Mouse (Mus musculus) thymus, postnatal 4 days (tissue): ENCODE data around the gene Tcea3.

ENCODE experiments used
- DNase-seq: peaks from one replicate; pipeline ENCODE4 v3.0.0; 2021

Tcea3 gene

GRCm38 (mm10) chr4:136282621-136283480, 35.3 kb downstream of the Tcea3 start:
- no peak for DNase-seq

DNA sequence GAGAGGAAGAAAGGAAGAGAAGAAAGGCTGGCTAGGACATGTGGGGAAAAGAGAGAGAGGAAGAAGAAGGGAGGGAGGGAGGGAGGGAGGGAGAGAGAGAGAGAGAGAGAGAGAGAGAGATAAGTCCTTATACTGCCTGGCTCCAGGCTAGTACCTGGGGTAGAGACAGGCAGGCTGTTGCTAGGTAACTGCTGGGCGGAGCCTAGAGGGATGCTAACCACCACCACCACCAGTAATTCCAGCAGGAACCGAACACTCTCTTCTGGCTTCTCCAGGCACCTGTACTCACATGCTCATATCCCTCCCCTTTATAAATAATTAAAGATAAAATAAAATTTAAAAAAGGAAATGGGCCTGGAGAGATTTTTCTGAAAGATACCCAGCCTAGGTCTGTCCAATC, 36.3 kb downstream of the Tcea3 start:
- no peak for DNase-seq

DNA sequence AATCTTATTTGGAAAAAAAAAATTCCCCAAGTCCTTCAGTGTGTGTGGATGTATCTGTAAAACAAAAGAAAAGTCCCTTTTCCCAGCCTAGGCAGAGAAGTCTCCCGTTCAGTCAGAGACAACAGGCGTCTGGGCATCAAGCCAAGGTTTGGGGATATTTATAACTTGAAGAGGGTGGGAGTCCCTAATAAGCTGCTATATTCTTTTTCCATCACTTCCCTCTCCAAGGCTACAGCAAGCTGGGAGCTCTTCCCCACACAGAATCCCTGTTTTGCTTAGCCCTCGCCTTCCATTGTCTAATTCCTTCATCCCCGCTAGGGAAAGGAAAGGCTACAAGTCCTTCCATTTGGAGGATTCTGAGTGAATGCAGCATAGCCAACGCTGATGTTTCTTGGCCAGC, 36.9 kb downstream of the Tcea3 start, which contains the start of gene Zfp46:
Zfp46 (plus strand) TSS at position 229 of the 400 bp plus-strand sequence.
- no peak for DNase-seq

DNA sequence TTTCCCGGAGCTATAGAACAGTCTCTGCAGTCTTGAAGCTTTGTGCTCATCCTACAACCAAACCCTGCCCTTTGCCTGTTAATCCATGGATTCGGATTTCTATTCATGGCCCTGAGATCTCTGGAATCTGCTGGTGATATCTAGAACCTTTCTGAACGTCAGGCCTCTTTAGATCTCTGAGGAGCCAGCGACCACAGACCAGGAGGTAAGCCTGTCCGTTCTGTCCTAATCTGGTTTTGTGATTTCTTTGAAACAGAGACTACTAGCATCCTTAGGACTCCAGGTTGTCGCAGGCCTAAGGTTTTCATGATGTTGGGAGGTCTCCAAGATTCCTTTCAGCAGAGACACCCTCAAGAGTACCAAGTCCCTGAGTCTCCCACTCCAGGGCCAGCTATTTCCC, 37.4 kb downstream of the Tcea3 start:
- no peak for DNase-seq

DNA sequence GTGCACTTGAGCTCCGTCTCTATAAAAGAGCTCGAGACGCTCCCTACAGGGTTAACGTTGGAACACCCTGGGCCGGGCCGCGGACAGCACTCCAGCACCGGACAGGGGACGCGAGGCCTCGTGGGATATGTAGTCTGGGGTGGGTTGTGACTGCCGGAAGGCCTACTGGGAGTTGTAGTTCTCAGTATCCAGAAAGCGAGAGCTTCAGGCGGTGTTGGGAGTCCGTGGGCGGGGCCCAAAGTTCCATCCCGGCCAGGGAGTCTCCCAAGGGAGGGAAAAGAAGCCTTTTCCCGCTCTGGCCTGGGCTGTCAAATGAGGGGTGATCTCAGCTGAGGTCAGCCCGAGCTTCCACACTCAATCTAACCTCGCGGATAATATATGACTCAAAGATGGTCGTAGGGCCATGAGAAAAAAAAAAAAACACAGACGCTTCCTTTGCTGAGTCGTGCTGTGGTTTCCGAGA, 37.9 kb downstream of the Tcea3 start:
- DNase-seq: peak; percentile 87

DNA sequence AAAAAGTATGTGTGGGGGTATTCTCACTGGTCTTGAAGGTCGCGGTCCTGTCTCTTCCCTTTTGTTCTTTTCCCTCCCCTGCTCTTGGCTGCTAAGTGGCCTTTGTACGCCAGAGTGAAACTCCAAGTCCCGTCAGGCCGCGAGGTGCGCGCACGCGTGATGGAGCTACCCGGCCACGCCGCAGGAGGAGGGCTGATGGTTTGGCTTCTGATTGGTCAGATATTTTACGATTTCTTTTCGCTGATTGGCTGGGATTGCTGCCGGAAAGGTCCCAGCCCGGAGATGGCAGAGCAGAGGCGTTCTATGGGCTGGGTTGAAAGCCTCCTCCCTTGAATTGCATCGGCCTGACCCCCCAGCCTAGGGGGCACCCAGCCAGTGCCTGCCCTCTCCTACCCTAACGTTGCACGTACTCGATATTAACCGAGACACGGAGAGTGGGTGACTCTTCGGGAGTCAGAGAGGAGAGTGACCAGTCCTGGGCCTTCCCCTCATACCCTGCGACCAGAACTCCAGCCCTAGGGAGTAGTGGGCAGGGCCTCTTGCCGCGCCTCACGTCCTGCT, 38.4 kb downstream of the Tcea3 start:
- peak; percentile 96 for DNase-seq

- DNase-seq: no peak
Measured at GRCm38 (mm10) chr4:136289918-136290780, 42.6 kb downstream of the Tcea3 start.

DNA sequence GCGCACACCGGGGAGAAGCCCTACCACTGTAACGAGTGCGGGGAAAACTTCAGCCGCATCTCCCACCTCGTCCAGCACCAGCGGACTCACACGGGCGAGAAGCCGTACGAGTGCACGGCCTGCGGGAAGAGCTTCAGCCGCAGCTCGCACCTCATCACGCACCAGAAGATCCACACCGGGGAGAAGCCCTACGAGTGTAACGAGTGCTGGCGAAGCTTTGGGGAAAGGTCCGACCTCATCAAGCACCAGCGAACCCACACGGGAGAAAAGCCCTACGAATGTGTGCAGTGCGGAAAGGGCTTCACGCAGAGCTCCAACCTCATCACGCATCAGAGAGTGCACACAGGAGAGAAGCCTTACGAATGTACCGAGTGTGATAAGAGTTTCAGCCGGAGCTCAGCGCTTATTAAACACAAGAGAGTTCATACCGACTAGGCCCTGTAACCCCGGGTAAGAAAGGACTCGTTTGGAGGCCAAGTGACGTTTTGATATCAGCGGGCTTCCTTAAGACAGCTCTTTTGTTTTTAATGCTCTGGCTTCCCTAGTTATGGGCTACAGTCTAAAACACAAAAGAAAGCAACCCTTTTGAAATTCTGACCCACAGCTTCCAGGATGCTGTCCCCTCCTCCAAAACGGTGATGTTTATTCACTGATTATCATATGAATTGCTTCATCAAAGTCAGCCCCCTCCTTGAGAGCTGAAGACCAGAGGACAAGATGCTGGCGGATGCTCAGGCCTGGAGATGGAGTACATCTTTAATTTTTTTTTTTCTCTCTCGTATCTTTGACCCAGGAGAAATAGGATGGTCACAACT, 43.5 kb downstream of the Tcea3 start:
- no peak for DNase-seq

GRCm38 (mm10) chr4:136291692-136292091, 44.2 kb downstream of the Tcea3 start:
- DNase-seq: no peak

DNA sequence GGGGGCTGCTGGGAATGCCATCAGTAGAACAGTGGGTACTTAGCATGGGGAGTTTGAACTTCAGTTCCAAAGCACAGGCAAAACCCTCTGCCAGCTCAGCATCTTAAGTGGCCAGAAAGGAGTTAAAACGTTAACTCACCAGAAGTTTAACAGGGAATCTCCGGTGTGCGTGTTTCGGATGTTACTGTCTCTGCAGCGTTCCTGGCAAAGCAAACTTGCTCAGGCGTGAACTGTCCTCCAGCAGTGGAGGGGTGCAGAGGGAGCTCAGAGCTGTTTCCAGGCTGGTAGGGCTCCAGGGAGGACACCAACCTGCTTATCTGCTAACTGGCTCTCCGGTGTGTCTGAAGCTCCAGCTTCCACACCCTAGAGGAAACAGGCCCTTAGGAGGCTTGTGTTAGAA, 48.4 kb downstream of the Tcea3 start:
- no peak for DNase-seq

DNA sequence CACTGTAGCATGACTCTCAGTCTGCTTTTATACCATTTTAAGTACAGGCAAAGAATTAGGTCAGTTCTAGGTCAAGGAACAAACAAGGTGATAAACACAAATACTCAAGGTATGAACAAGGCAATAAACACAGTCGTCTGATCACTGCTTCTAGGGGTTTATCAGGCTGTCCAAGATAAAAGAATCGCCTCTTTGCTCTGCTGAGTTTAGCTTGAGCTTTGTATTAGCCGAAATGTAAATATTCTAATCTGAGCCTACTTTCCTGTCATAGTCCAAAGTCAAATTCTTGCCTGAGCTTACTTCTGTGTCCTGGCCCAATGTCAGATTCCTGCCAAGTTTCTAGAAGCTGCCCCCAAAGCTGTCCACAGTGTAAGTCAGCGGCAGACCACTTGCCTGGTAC, 54.9 kb downstream of the Tcea3 start:
- DNase-seq: no peak

DNA sequence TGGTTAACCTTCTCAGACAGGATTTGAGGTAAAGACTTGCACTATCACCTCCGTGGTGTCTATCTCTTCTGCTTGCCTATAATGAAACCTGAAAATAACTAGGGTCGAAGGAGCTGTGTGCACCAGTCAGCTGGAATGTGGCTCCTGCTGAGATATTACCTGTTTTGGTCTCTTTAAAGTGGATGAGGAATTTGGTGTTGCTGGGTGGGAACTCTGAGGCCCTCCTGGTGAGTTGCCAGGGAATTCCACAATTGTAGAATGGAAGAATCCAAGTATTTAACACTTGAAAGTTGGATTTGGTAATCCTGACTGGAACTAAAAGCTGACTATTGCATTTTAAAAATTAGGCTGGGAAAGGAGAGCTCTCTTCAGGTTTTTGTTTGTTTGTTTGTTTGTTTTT, 56.7 kb downstream of the Tcea3 start:
- DNase-seq: no peak

DNA sequence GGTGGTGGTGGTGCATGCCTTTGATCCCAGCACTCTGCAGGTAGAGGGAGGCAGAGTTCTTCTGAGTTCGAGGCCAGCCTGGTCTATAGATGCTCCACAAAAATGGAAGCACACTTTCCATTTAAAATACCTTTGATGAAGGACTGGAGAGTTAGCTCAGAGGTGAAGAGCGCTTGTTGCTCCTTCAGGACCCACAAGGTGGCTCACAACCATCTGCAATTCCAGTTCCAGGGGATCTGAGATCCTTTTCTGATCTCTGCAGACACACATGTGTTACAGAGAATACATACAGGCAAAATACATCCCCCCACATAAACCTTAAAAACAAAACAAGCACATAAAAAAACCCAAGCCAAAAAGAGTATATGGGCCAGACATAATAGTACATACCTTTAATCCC, 60.8 kb downstream of the Tcea3 start:
- no peak for DNase-seq

GRCm38 (mm10) chr4:136309780-136310179, 62.3 kb downstream of the Tcea3 start:
- DNase-seq: peak; percentile 61

- DNase-seq: peak; percentile 99
Measured at GRCm38 (mm10) chr4:136310229-136311041, 62.9 kb downstream of the Tcea3 start, which contains the start of gene Hnrnpr. Gene Hnrnpr (plus strand): TSS chr4:136310942.

DNA sequence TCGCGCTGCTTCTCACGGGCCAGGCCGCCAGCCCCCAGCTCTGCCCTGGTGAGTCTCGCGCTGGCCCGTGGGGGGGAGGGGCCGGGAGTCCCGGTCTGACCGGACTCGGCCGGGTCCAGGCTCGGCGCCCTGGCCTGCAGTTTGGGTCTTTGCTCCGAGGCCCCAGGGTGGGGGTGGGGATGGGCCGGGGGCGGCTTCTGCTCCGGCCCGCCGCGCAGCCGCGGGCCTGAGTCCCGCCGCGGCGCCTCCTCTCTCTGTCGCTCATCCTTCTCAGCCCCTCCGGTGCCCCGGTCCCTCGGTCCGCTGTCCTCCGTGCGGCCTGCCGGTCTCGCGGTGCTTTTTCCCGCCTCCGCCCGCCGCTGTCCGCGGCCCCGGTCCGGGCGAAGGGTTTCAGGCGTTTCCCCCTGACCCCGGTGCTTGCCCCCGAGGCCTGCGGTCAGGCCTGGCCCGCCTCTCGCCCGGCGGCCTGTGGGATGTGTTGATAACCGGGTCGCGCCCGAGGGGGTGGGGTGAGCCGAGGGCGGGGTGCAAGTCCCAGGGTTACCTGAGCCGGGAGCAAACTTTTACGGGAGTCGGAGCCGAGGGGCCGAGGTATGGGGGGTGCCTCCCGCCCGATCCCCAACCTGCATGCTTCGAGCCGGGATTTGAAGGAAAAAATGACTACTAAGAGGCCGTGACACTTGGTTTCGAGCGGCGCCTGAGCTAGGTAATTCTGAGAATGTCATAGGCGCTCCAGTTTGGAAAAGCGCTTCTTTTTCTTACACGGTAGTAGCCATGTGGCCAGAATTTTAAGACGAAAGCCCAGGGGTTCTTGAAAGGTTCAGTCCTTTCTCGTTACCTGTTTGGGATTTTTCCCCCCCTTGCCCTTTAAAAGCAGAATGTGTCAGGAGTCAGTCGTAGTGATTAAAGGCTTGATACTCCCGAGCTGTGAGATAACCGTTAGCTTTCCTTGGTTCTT, 63.8 kb downstream of the Tcea3 start:
- peak; percentile 69 for DNase-seq

DNA sequence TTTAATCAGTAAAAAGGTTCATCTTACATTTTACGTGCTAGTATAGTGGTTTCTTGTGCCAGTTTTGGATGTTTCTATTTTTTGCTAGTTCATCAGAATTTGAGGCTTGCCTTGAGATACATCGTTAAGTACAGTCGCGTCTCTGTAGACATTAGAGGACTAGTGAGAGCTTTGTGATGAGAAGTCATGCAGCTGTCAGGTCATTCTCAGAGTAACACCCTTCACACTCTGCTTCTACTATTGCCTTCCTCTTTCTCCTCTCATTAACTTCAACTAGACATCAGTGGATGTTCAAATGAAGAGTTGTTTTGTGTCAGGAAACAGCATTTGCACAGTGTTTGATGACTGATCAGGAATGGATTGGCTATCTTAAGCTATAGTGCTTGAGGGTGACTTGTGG, 65.1 kb downstream of the Tcea3 start:
- no peak for DNase-seq

- no peak for DNase-seq
Measured at GRCm38 (mm10) chr4:136317667-136318066, 70.1 kb downstream of the Tcea3 start.

DNA sequence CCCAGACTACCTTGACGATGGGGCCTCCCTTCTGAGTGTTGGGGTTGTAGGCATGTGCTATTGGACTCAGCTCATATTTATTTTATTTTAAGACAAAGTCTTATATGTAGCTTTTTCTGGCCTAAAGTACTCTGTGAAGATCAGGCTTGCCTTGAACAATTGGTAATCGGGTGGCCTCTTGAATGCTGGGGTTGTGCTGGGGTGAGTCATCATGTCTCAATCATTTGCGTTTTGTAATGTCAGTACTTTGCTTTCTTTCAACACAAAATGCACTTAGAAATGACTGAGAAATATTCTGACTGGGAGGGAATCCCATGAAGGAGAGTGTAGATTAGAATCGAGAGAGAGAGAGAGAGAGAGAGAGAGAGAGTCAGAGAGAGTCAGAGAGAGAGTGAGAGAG, 72.5 kb downstream of the Tcea3 start:
- no peak for DNase-seq

- DNase-seq: no peak
Measured at GRCm38 (mm10) chr4:136324226-136324625, 76.7 kb downstream of the Tcea3 start.
